Mouse (Mus musculus) embryo, embryonic 10.5 days (tissue): Measurements from ENCODE around the gene Slc11a2.
"Not testable (repeated sequence)": the region's sequence is repeated elsewhere in the genome, so short reads cannot be mapped to it uniquely, and the experiment has no call there.

Source experiments
- DNase-seq: peaks from one replicate; pipeline ENCODE4 v3.0.0-alpha.2; 2015; ENCODE audit warnings: low spot score

The Slc11a2 gene

GRCm38 (mm10) chr15:100351501-100352060 is 73.3 kb downstream of the Slc11a2 start:
- DNase-seq = no peak

DNA sequence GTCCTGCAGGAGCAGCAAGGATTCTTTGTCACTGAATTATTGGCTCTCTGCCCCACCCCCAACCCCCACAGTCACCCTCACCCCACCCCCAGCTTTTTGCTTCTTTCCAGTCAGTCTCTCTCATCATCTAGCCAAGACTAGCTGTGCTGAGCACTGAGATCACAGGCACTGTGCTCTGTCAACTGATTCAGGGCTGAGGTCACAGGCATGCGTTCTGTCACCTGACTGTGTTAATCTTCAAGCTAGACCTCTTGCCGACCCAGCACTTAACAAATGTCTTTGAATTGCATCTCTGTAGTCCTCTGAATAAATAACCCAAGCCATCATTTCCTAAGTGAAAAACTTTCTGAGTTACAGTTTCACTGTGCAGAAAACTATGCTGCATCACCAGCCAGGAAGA is 75.4 kb downstream of the Slc11a2 start:
- DNase-seq = no peak

- no peak for DNase-seq
Observed at GRCm38 (mm10) chr15:100346761-100347160, 78.1 kb downstream of the Slc11a2 start.

- no peak for DNase-seq
Observed at GRCm38 (mm10) chr15:100345484-100345883, 79.4 kb downstream of the Slc11a2 start.

DNA sequence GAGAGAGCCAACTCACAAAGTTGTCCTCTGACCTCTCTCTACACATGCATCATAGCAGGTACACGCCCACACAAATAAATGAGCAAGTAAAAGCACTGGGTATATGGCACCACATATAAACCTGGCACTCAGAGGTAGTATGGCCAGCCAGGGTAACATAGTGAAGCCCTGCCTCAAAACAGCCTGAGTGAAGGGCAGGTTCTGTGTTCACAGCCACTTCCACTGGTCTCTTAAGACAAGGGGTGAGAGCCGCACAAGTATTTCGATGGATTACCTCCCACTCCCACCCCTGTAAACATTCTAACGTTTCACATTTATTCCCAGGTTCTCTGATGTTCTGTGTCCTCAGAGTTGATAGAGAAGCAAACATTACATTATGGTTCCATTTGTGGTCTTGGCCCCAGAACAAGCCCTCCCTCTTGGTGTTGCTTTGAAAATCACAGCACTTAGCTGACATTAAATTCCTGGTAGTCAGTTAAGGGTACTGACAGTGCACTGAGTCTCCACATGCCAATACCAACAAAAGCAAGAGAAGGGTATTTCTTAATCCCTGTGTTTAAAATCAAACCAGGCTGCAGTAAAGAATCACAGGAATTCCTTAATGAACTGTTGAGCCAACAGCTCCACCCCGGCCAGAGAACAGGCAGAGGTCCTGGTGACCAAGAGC is 83.4 kb downstream of the Slc11a2 start:
- DNase-seq = not testable (repeated sequence)
